Mouse (Mus musculus): ENCODE measurements around the gene Myo1f. TPM values are rescaled to one million over a fixed set of nuclear protein-coding genes. Genes with fewer than 3 reads are reported as not detected.
A peak's percentile ranks its signal among the peaks of the same experiment; 100 is the strongest.
"Not testable (repeated sequence)": the region's sequence is repeated elsewhere in the genome, so short reads cannot be mapped to it uniquely, and the experiment has no call there.

The Myo1f gene
- total RNA-seq, 2 experiments from 2014 or later = 1.8 to 2.0 TPM

DNA sequence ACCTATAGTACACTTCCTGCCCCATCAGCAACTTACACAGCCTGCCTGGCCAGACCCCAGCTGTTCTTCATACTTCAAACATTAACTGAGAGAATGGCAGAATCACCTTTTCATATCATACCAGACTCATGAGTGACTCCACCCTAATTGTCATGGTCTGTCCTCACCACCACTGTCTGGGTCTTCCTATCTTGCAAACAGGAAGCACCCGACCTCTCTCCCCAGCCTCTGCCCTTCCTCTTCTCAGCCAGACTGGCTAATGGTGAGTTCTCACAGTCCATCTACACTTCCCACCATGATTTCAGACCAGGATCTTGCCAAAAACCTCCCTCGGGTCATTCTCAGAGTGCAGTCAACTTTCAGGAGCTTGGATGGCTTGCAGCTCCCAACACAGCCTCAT is 10.7 kb downstream of the Myo1f start:
- no peak for DNase-seq (ENCODE audit: extremely low spot score in 1 of 2, low spot score in 1 of 2)

DNA sequence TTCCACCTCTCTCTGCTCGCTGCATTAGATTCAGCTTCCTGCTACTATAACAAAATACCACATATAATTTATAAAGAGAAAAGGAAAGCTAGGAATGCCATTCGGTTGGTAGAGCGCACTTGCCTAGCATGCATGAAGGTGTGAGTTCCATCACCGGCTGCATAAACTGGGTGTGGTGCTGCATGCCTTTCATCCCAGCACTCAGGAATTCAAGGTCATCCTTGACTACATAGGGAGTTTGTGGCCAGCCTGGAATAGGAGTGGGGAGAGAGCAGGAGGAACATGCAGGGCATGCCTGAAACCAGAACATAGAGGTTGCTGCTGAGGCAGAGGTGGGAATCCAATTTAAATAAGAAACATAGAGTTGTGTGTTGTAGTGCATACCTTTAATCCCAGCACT is 28.6 kb downstream of the Myo1f start:
- no peak for DNase-seq (ENCODE audit: extremely low spot score in 1 of 2, low spot score in 1 of 2)

DNA sequence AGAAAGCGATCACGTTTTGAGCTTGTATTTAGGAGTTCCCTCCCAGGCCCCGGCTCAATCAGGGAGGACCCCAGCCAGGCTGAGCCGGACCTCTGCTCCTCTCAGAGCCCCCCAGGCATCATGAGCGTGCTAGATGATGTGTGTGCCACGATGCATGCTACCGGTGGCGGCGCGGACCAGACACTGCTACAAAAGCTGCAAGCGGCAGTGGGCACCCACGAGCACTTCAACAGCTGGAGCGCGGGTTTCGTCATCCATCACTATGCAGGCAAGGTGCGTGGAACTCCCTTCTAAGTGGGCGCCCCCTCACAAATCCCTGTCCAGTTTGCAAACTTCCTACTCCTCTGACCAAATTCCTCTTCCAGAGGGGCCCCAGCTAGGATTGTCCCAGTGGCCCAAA is 30.5 kb downstream of the Myo1f start:
- no peak for DNase-seq (ENCODE audit: extremely low spot score in 1 of 2, low spot score in 1 of 2)

DNA sequence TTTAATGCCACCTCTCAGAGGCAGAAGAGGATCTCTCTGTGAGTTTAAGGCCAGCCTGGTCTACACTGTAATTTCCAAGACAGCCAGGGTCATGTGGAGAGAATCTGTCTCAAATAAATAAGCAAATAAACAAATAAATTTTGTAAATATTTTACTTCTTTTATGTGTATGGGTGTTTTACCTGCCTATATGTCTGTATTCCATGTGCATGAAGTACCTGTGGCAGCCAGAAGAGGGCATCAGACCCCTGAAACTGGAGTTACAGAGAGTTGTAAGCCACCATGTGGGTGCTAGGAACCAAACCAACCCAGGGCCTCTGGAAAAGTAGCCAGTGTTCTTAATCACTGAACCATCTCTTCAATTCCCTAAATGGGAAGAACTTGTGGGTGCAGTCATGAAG is 41.8 kb downstream of the Myo1f start:
- no peak for DNase-seq (ENCODE audit: extremely low spot score in 1 of 2, low spot score in 1 of 2)

DNA sequence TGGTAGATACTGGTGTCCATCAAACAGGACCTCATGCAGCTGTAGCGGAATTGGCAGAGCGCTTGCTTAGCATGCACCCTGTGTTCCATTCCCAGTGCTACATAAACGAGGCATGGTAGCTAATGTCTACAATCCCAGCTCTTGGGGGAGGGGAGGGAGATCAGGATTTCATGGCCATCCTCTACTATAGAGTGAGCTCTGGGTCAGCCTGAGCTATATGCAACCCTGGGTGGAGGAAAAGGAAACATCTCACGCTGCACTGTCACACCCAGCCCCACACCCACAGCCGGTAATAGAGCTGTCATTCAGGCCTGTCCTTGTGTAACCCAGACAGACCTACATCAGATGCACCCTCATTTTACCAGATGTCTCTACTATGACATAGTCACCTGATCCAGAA is 43.0 kb downstream of the Myo1f start:
- no peak for DNase-seq (ENCODE audit: extremely low spot score in 1 of 2, low spot score in 1 of 2)

DNA sequence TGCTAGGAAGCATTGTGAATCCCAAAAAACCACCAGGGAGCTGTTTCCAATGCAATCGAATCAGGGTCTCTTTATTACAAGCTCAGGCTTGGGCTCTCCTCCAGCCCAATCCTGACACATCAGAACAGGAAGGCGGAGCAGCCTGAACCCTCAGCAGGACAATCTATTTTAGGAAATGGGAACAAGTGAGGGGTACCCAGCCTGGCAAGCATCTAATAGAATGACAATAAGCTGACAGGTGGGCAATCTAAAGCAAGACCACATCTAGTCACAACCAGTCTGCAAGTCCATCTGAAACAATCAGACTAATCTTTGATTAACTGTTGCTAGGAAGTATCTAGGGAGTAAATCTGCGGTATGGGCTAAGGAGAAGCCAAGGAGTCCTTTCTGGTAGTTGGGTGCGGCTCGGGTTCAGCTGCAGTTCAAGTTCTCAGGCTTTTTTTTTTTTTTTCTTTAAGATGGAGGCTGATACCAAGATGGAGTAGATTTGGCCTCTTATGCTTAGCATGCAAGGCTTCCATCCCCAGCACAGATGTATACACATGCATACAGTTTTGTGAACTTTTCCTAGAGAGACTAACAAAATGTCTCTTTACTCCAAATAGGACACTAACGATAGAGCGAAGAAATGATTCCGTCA is 44.4 kb downstream of the Myo1f start:
- DNase-seq (ENCODE audit: extremely low spot score in 1 of 2, low spot score in 1 of 2) = no peak

DNA sequence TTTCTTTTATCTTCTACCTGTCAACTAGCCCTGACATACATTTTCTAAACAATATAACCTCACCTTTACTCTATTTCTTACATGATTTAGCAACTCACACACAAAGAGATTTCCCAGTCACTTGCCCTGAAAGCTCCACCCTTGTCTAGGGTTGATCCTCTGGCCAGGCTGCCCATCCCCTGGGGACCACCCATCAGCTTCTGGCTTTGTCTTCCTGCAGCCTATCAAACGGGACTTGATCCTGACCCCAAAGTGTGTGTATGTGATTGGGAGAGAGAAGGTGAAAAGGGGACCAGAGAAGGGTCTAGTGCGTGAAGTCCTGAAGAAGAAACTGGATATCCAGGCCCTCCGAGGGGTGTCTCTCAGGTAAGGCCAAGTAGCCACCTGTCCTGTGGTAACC is 45.3 kb downstream of the Myo1f start:
- DNase-seq (ENCODE audit: extremely low spot score in 1 of 2, low spot score in 1 of 2) = no peak

DNA sequence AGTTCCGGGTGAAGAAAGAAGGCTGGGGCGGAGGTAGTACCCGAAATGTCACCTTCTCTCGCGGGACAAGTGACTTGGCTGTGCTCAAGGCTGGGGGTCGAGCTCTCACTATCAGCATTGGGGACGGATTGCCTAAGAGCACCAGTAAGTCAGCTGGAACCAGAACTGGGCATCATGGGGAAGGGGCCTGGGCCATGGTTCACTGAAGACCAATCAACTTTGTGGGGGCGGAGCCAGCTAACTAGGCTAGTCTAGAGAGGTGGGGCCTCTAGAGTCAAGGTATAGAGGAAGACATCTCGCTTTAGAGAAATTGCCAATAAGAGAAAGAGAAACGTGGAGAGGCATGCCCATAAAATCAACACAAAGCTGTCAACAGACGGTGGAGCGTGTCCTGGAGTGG is 46.4 kb downstream of the Myo1f start:
- DNase-seq (ENCODE audit: extremely low spot score in 1 of 2, low spot score in 1 of 2) = no peak

DNA sequence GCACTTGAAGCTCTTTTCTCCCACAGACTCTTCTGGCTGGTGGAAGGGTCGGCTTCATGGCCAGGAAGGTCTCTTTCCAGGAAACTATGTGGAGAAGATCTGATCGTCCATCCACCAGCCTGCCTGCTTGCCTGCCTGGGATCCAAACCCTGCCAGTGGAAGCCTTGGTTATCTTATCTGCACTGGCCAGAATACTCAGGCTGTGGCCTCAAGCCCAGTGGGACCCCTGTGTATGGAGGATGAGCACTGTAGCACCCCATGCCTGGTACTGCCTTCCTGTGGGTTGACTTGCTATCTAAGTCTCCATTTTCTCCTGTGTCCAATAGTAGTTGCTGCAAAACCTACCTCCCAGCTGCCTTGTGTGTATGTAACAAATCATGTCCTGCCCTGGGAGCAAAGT is 51.8 kb downstream of the Myo1f start:
- no peak for DNase-seq (ENCODE audit: extremely low spot score in 1 of 2, low spot score in 1 of 2)

DNA sequence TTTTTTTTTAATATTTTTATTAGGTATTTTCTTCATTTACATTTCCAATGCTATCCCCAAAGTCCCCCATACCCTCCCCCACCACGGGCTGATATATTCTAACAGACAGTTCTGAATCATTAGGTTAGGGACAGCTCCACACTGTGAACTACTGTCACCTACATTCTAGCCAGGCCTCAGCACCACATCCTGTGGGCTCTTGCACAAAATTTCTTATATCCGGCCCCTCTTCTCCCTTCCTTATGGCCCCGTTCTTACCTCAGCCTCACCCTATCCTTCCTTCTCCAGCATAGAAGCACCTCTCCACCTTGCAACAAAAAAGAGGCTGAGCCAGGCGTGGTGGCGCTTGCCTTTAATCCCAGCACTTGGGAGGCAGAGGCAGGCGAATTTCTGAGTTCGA is 55.0 kb downstream of the Myo1f start:
- DNase-seq (ENCODE audit: extremely low spot score in 1 of 2, low spot score in 1 of 2) = no peak

DNA sequence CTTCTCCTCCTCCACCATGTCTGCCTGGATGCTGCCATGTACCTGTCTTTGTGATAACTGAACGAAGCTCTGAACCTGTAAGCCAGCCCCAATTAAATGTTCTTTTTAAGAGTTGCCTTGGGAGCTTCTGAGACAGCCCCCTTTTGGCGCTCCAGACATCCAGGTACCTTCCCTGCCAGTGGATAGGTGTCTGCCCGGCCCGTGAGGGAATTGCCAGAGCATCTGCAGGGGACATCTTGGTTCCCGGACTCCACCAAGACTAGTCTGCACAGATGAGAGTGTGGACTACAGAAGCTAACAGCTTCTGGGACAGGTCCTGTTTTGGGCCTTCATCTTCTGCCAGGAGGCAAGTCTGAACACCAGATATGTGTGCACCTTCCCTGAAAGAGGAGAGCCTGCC is 58.2 kb downstream of the Myo1f start:
- not testable (repeated sequence) for DNase-seq (ENCODE audit: extremely low spot score in 1 of 2, low spot score in 1 of 2)

DNA sequence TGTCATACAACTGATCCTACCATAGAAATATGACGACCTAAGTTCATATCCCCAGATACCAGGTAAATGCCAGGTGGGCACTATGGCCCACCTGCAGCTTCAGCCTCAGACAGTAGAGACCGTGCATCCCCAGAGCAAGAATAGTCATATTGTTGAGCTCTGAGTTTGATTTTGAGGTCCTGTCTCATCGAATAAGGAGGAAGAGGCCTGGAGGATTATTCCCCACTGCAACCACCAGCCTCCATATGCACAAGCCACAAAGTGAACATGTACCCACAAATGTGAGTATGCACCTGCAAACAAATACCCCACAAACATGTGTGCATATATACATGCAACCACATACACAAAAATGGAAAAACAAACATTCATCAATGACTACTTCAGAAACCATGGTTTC is 71.8 kb downstream of the Myo1f start:
- DNase-seq (ENCODE audit: extremely low spot score in 1 of 2, low spot score in 1 of 2) = no peak

DNA sequence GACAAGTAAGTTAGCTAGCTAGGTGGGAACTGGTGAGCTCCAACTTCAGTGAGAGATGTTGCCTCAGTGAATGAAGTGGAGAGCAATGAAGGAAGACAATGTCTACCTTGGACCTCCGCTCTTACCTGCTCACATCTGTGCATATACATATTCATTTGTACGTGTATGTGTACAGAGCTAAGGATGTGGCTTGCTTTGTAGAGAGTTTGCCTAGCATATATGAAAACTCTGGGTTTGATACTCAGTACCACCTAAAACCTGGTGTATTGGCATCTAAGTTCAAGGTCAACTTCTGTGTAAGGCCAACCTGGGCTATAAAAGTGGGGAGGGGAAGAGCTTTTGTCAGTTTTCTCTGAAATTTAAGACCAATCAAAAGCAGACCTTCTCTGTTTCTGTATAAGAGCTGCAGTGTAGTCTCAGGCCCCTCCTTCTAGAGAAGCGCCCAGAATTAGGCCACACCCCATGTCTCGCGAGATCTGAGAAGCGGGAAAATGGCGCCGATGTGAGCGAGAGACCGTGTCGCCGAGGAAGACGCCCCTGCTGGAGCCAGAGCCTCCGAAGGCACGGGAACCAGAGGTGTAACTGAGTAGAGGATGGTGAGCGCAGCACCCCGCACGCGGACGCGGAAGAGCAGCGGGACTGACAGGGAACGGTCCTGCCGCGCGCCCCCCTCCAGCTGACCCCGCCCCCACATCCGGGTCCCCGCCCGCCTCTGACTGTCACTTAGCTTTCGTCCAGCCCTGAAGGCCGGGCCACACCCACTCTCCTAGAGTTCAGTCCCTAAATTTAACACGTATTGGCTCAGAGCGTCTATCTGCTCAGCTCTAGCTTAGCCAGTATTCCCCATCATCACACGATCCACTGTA is 73.3 kb downstream of the Myo1f start, which contains the start of gene Zfp414:
Zfp414 (plus strand) TSS at position 470 of the 866 bp plus-strand sequence.
- peak; percentile 83 to 84 for DNase-seq (ENCODE audit: extremely low spot score in 1 of 2, low spot score in 1 of 2)

DNA sequence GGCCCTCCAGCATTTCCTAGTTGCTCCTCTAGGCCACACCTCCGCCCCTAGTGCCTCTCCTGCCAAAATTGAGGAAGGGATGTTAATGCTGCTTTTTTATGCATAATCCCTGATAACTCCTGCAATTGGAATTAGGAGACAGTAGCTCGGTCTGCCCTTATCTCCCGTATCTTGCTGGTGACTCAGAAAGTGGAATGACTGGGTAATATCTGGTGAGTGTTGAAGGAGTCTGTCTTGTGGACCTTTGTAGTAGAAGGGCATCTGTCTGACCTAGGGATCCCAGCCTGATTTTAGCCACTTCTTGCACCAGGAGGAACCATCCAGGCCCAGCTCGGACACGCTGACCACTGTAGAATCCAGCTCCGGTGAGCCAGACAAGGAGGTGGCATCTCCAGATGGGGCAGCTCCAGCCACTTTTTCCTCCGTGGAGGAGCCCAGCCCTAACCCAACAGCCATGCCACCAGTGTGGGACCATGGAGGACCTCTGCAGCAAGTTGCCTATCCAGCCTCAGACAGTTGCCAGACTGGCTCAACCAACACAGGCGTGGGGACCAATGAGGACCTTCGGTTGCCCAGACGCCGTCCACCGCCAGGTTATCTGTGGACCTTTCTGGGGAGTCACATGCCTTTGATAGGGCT is 74.1 kb downstream of the Myo1f start:
- DNase-seq (ENCODE audit: extremely low spot score in 1 of 2, low spot score in 1 of 2) = no peak

DNA sequence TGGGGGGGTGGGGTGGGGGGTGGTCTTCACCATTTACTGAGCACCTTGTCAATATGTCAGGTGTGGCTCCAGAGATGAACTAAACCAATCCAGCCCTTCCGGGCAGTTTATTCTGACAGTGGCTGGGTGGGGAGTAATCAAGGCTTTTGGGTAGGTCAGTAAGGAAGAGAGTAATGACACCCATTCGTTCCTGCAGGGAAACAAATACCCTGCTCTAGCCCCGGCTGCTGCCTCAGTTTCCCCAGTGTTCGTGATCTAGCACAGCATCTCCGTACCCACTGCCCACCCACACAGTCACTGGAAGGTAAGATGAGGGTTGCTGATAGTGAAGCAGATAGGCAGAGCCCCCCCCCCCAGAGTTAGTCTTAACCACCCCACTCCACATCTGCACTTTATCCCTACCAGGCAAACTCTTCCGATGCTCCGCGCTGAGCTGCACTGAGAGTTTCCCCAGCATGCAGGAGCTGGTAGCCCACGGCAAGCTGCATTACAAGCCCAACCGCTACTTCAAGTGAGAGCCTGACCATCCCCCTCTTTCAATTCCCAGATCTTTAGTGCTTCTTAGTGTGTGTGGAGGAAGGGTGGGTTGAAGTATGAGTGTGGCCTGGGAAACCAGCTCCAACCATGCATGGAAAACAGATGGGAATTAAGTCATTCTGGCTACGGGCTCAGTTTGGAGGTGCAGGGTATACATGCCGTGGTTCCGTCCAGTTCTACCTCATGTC is 74.8 kb downstream of the Myo1f start:
- DNase-seq (ENCODE audit: extremely low spot score in 1 of 2, low spot score in 1 of 2) = no peak

DNA sequence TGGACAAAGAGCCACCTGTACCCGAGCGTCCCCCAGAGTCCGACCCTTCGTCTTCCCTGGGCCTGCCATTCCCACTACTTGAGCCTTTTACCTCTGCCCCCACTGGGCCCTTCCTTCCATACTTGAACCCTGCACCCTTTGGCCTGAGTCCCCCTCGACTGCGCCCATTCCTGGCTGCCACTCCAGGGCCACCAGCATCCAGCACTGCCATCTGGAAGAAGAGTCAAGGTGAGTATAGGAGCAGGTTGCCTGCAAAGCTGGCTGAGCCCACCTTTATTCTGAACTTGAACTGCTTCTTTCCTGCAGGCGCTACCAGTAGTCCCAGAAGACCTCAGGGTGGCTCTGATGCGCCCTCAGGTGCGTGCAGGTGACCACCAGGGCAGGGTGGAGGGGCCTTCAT is 75.7 kb downstream of the Myo1f start:
- no peak for DNase-seq (ENCODE audit: extremely low spot score in 1 of 2, low spot score in 1 of 2)

DNA sequence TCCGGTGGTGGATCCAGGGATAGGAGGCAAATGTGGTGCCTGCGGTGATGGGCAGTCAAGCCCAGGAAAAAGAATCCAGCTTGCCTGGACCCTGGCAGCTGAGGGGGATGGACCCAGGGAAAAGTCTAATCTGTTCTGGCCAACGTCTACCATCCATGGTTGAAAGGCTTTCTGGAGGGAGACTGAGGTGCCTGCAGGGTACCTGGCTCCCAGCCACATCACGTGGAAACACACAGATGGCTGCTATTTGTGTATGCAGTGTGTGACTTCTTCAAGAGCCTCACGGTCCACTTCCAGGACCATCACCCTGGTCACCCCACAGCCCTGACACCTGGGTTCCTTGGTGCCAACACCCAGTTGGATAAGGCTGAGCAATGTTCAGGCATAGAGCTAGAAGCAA is 76.3 kb downstream of the Myo1f start:
- no peak for DNase-seq (ENCODE audit: extremely low spot score in 1 of 2, low spot score in 1 of 2)

DNA sequence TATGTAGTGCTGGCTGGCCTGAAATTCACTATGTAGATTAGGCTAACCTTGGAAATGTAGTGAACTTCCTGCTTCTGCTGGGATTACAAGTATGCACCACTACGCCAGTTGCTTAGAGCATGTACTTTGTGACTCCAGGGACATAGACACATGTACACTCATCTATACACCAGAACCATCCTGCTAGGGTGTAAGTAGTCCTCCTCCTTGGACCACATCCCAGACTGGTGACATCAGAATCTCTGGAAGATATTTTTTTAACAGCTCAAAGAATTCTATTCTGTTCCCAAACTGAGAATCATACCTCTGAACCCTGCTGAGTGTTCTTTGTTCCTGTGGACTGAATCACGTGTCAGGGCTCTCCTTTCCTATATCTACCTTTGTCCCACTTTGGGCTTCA is 81.5 kb downstream of the Myo1f start:
- no peak for DNase-seq (ENCODE audit: extremely low spot score in 1 of 2, low spot score in 1 of 2)

DNA sequence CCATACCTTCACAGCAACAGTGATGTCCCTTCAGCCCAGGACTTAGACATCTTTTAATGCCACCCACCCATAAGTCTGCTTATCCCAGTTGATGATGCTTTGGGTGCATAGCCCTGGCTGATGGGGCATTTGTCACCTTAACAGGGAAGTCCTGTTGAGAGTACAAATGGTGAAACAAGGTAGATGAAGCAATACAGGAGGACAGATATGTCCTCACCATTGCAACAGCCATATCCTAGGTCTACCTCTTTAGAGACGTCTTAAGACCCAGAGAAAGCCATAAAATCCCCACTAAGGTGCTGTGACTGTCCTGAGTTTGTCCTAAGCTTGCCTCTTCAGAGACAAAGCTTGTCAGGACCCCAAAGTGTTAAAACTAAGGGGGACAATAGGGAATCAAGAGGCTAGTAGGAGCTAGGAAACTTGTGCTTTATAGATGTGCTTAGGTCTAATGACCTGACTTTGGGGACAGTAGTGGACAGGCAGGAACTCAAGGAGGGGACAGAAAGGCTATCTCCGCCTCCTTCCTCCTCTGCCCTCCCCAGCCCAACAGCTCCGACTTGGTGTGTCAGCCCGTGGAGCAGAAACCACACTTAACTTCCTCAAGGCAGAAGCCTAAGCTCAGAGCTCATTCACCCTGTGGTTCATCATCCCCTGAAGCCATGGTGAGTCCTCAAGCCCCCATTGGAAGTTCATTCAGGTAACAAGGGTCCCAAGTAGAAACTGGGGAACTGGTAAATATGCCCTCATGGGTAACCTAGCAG is 82.2 kb downstream of the Myo1f start, which contains the start of gene Pram1:
Pram1 (plus strand) TSS at position 541 of the 761 bp plus-strand sequence.
- no peak for DNase-seq (ENCODE audit: extremely low spot score in 1 of 2, low spot score in 1 of 2)

DNA sequence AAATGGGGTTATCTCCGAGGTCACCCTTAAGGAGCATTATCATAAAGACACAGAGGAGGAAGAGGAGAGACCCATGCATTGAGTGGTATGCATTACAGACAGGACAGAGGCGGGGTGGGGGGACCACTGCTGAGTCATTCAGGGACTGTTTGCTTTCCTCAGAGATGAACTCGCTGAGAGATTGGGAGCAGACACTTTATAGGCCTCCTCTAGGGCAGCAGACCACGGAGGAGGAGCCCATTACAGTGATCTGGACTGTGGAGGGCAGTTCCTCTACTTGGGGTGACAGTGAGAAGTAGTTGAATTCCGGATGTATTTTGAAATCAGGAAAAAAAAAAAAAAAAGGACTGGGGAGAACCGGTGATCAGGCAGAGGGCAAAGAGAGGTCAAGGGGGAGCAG is 84.2 kb downstream of the Myo1f start:
- no peak for DNase-seq (ENCODE audit: extremely low spot score in 1 of 2, low spot score in 1 of 2)
